Mouse (Mus musculus) liver, embryonic 14.5 days (tissue): Measurements from ENCODE around the gene Msn. TPM values are rescaled to one million over a fixed set of nuclear protein-coding genes. Genes with fewer than 3 reads are reported as not detected.

Source experiments
- ATAC-seq: fragments of 200-750 bp; cut with Nextera tagmentation; 2 replicates; pipeline ENCODE4 v1.8.0; 2017; ENCODE audit warnings: moderate number of reproducible peaks, mild to moderate bottlenecking, moderate library complexity; ENCODE audit not compliant: insufficient read depth
- DNase-seq, 3 experiments: peaks; one replicate each; pipeline ENCODE4 v3.0.0-alpha.2; 2012 to 2013; ENCODE audit warnings: low read depth in 3 of 3, low spot score in 3 of 3
- H3K27ac ChIP-seq: fragments of 300-500 bp; sonication (generic); 2 replicates; pipeline ENCODE4 v1.5.1; 2014; ENCODE audit warnings: moderate library complexity, mild to moderate bottlenecking, control low read depth, inconsistent platforms
- H3K27me3 ChIP-seq: fragments of 300-500 bp; sonication (generic); 2 replicates; pipeline ENCODE4 v1.6.1; 2014; ENCODE audit warnings: mild to moderate bottlenecking, low read length, moderate library complexity; ENCODE audit not compliant: control insufficient read depth, insufficient read depth
- H3K36me3 ChIP-seq: fragments of 300-500 bp; sonication (generic); replicated peaks from 2 replicates; pipeline ENCODE4 v1.6.1; 2014; ENCODE audit warnings: low read depth; ENCODE audit not compliant: control insufficient read depth, insufficient read depth
- H3K4me1 ChIP-seq, 2 experiments: fragments of 200-500 bp in 1 of 2; fragments of 300-500 bp in 1 of 2; sonication (generic) in 1 of 2; replicated peaks; 2 replicates each; pipeline ENCODE4 v1.6.1; 2012 to 2014; ENCODE audit warnings: antibody characterized with exemption in 1 of 2, inconsistent platforms in 1 of 2, low read length in 1 of 2; ENCODE audit not compliant: control insufficient read depth in 2 of 2, insufficient read depth in 2 of 2
- H3K4me2 ChIP-seq: fragments of 300-500 bp; sonication (generic); 2 replicates; pipeline ENCODE4 v1.6.1; 2014; ENCODE audit warnings: low read depth, mild to moderate bottlenecking, control low read depth, moderate library complexity
- H3K4me3 ChIP-seq, 2 experiments: fragments of 200-500 bp in 1 of 2; fragments of 300-500 bp in 1 of 2; sonication (generic) in 1 of 2; 2 replicates each; pipeline ENCODE4 v1.5.1; 2012 to 2014; ENCODE audit warnings: low read depth in 2 of 2, low read length in 2 of 2, mild to moderate bottlenecking in 2 of 2, control low read depth in 1 of 2, inconsistent platforms in 1 of 2, moderate library complexity in 1 of 2; ENCODE audit not compliant: insufficient read depth in 1 of 2
- H3K9ac ChIP-seq: fragments of 300-500 bp; sonication (generic); replicated peaks from 2 replicates; pipeline ENCODE4 v1.6.1; 2014; ENCODE audit warnings: mild to moderate bottlenecking, control low read depth, moderate library complexity
- H3K9me3 ChIP-seq: fragments of 300-500 bp; sonication (generic); 2 replicates; pipeline ENCODE4 v1.6.1; 2016; ENCODE audit warnings: low read length, mixed read lengths; ENCODE audit not compliant: control insufficient read depth
- CTCF ChIP-seq: IDR thresholded peaks from 2 replicates; pipeline ENCODE4 v1.5.1; 2016; ENCODE audit warnings: antibody characterized with exemption, low read depth, control low read depth
- EP300 ChIP-seq: IDR thresholded peaks from 2 replicates; pipeline ENCODE4 v1.6.1; 2016; ENCODE audit warnings: antibody characterized with exemption, low read depth
- WGBS: fragments of 180-500 bp; shearing (Covaris S2); extraction: QIAGEN DNeasy Blood & Tissue Kit; methylation state at CpG from one replicate; pipeline ENCODE4 v1.1.7; 2014; ENCODE audit not compliant: insufficient replicate concordance; 5-methylcytosine and 5-hydroxymethylcytosine counted together
- polyA plus RNA-seq, 2 experiments: library from polyadenylated mRNA; depleted of rRNA in 1 of 2; stranded (reverse) in 1 of 2; unstranded in 1 of 2; fragments of >200 nt; fragmentation: Nextera tagmentation in 1 of 2; extraction: Ambion mirVana in 1 of 2; gene quantifications; 2 replicates each; pipeline versions ENCODE4 v1.2.1 to v1.2.3; 2012 to 2014

Gene Msn
- polyA plus RNA-seq (2012; rRNA removed) (25.1 and 32.4 TPM in 2 replicates), polyA plus RNA-seq (2014; fragmentation: Nextera tagmentation; extraction: Ambion mirVana) (53.0 and 53.3 TPM in 2 replicates)

DNA sequence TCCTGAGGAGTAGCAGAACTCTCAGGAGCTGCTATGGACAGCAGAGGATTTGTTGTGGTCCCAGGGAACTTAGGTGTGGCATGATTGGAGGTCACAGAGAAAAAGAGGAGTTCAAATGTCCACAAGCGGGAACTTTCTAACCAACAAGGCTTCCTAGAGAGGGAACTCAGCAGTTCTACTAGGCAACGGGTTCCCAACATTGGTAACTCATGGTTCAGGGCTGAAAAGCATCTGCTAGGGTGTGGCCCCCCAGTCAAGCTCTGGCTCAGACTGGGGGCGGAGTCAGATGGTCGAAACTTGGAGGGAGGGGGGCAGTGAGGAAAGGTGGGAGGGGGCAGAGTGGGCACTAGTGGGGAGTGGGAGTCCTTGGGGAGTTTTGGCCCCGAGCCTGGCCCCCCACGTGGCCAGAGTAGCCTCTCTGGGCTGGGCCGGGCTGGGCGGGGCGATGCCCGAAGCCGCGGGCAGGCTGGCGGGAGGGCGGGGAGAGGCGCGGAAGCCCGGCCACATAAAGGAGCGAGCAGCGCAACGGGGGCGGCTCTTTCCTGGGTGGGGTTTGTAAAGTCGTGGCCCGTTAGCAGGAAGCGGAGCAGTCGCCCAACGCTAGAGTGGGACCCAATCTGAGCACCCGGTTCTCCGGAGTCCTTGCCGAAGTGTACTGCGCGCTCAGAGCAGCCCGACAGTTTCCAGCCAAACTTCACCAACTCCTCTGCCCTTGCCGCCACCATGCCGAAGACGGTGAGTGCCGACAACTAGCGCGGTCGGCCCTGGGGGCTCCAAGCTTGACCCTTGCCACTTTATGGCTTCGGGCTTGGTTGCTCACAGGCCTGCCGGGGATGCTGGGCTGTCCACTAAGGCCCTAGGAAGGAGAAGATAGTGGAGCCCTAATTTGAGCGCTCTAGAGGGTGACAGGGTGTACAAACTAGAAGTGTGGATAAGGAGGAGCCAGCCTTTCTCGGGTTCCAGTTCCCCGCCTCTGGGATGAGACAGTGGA lies at the start of gene Msn:
TSS of gene Msn (plus strand) at position 534 of the 991 bp plus-strand sequence.
- WGBS = 12% methylated on average over 42 of the region's 44 CpGs
- Histone ChIP-seq H3K27ac (peak within 1 kb of the TSS; percentile 18), H3K27me3 (no peaks in the 10 kb centered on the region), H3K4me1 (peaks cover 3 to 7% of the 10 kb centered on the region in 2 experiments), H3K4me2 (peak within 1 kb of the TSS; percentile 71), H3K36me3 (no peaks in the 10 kb centered on the region), H3K4me3 (peak within 1 kb of the TSS; percentile 64 to 66), H3K9ac (peak within 1 kb of the TSS; percentile 79), H3K9me3 (no peaks in the 10 kb centered on the region)
- DNase-seq = peak; percentile 51 to 57 (median 54)
- no peak for TF ChIP-seq CTCF
- no peak for TF ChIP-seq EP300
- peak; percentile 86 for ATAC-seq

DNA sequence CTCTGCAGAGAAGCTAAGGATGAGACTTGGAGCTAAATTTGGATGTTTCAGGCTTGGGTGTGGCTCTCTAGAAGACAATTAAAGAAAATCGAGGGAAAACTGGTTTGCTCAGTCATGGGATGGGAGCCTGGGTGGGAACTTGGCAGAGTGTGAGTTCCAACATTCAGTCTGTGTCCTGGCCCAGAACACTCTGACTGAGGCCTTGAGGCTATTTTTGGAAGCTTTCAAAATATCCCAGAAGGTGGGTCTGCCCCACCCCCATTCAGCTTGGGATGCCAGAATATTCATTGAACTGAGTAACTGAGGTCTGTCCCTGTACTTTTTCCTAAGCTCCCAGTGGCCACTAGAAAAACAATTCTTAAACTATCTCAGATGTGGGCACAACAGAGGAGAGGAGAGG lies 43.0 kb upstream of the Msn start:
- Histone ChIP-seq H3K27me3 (no peaks in the 10 kb centered on the region), H3K9me3 (no peaks in the 10 kb centered on the region), H3K9ac (no peak overlapping the region), H3K4me2 (no peak overlapping the region), H3K4me3 (no peak overlapping the region), H3K27ac (no peak overlapping the region), H3K36me3 (no peaks in the 10 kb centered on the region), H3K4me1 (no peaks in the 10 kb centered on the region)
- TF ChIP-seq CTCF = no peak
- no peak for TF ChIP-seq EP300
- 50% methylated on average over 1 of the region's 1 CpGs for WGBS
- ATAC-seq (no peak), DNase-seq (no peak)

DNA sequence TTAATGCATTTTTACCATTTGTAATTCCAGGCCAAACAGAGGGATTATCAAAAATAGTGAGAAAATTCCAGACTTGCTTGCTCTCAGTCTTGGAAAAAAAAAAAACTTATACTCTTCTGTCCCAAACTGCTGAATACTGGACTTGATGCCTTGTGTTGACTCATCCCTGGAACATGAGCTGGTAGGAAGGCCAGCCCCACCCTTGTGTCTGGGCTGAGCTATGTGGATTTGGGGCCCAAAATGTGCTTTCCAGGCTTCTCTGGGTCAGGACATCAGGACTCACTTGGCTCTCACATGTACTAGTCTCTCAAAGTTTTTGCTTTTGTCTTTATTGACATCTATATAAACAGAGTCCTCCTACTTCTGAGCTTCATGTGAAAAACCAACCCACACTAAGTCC lies 18.1 kb upstream of the Msn start:
- TF ChIP-seq CTCF (no peak), EP300 (no peak)
- no peak overlapping the region for H3K4me3 ChIP-seq
- H3K27ac ChIP-seq = no peak overlapping the region
- no peaks in the 10 kb centered on the region for H3K27me3 ChIP-seq
- ATAC-seq (no peak), DNase-seq (no peak)
- no peaks in the 10 kb centered on the region for H3K4me1 ChIP-seq
- no peak overlapping the region for H3K9ac ChIP-seq
- H3K36me3 ChIP-seq = no peaks in the 10 kb centered on the region
- no peak overlapping the region for H3K4me2 ChIP-seq
- no peaks in the 10 kb centered on the region for H3K9me3 ChIP-seq

DNA sequence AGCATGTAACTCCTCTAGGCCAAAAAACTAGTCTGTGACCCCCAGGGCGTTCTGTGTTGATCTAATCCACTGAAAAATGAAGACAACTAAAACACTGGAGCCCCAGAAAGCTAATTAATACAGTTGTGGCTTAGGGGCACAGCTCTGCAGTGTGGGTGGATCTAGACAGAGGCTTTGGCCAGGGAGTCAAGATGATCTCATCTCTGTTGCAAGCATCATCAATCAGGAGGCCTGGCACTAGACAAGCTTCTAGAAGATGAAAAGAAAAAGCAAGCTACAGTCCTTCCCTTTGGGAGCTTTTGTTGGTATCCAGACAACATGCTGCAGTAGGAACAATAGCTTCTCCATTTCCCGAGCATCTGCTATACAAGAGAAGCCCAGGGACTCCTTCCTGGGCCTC lies 9.6 kb upstream of the Msn start:
- no peak for TF ChIP-seq CTCF
- no peak for TF ChIP-seq EP300
- no peaks in the 10 kb centered on the region for H3K27me3 ChIP-seq
- no peak for ATAC-seq
- no peaks in the 10 kb centered on the region for H3K9me3 ChIP-seq
- H3K9ac ChIP-seq = no peak overlapping the region
- H3K4me1 ChIP-seq = no peaks in the 10 kb centered on the region
- H3K4me2 ChIP-seq = no peak overlapping the region
- 40% methylated on average over 2 of the region's 2 CpGs for WGBS
- no peak overlapping the region for H3K4me3 ChIP-seq
- no peak overlapping the region for H3K27ac ChIP-seq
- no peaks in the 10 kb centered on the region for H3K36me3 ChIP-seq
- no peak for DNase-seq

DNA sequence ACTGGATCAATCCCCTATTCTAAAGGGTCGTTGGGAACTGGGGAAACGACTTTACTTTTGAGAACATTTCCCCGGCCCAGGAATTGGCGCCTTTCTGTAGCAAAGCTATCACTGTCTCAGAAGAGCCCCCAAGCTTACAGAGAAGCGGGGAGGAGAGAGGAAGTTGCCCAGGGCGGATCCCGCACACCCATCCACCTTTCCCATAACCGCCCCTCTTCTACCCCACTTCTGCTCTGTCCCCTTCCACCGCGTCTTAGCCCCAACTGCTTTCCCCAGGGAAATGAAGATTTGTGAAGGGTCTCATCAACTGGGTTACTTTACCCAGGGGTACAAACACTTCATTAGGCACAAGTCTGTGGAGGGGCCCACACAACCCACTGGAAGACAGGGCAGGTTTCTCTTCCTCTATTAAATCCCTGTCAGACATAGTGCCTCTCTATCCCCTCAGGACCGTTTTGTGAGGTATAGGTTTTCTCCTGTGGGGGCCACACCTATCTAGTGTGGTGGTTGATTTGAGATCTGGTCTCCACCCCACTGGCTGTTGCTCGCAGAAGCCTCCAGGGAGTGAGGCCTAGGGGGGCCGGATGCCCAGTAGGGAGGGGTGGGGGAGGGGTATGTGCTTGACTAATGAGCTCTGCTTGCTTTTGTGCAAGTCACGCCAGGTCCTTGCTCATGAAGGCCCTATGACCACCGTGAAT lies 820 bp downstream of the Msn start:
- H3K4me3 ChIP-seq = peak overlapping the region; percentile 64 to 66
- DNase-seq = peak; percentile 43 to 63 (median 52)
- ATAC-seq = peak; percentile 76
- peak overlapping the region; percentile 71 for H3K4me2 ChIP-seq
- H3K4me1 ChIP-seq = peaks cover 3 to 7% of the 10 kb centered on the region in 2 experiments
- TF ChIP-seq CTCF (no peak), EP300 (no peak)
- WGBS = 13% methylated on average over 15 of the region's 15 CpGs
- no peaks in the 10 kb centered on the region for H3K9me3 ChIP-seq
- H3K27me3 ChIP-seq = no peaks in the 10 kb centered on the region
- peak overlapping the region; percentile 18 for H3K27ac ChIP-seq
- no peaks in the 10 kb centered on the region for H3K36me3 ChIP-seq
- peak overlapping the region; percentile 79 for H3K9ac ChIP-seq
